Mouse (Mus musculus) layer of hippocampus, adult 9-11 months (tissue): Measurements from ENCODE around the gene Il10ra.

Source experiments
- DNase-seq: peaks from one replicate; pipeline ENCODE4 v3.0.0; 2022

Il10ra gene

GRCm38 (mm10) chr9:45255967-45256366, 13.0 kb downstream of the Il10ra start:
- no peak for DNase-seq

GRCm38 (mm10) chr9:45255431-45255830, 13.5 kb downstream of the Il10ra start:
- DNase-seq = no peak

GRCm38 (mm10) chr9:45254605-45255004, 14.3 kb downstream of the Il10ra start:
- DNase-seq = no peak

- no peak for DNase-seq
Measured at GRCm38 (mm10) chr9:45254021-45254420, 14.9 kb downstream of the Il10ra start.

GRCm38 (mm10) chr9:45252395-45252794, 16.6 kb downstream of the Il10ra start:
- DNase-seq = no peak

GRCm38 (mm10) chr9:45251990-45252389, 17.0 kb downstream of the Il10ra start:
- DNase-seq = no peak

GRCm38 (mm10) chr9:45251281-45251680, 17.7 kb downstream of the Il10ra start:
- DNase-seq = no peak

GRCm38 (mm10) chr9:45250306-45250705, 18.6 kb downstream of the Il10ra start:
- no peak for DNase-seq

GRCm38 (mm10) chr9:45247536-45247935, 21.4 kb downstream of the Il10ra start:
- DNase-seq = peak; percentile 45

GRCm38 (mm10) chr9:45246060-45246459, 22.9 kb downstream of the Il10ra start:
- DNase-seq = peak; percentile 75

GRCm38 (mm10) chr9:45245432-45245831, 23.5 kb downstream of the Il10ra start:
- no peak for DNase-seq

- DNase-seq = no peak
Measured at GRCm38 (mm10) chr9:45241397-45241796, 27.6 kb downstream of the Il10ra start.

GRCm38 (mm10) chr9:45236744-45237143, 32.2 kb downstream of the Il10ra start:
- no peak for DNase-seq

GRCm38 (mm10) chr9:45235668-45236227, 33.2 kb downstream of the Il10ra start:
- no peak for DNase-seq

- no peak for DNase-seq
Measured at GRCm38 (mm10) chr9:45229359-45229758, 39.6 kb downstream of the Il10ra start.

- DNase-seq = peak; percentile 80
Measured at GRCm38 (mm10) chr9:45221567-45221966, 47.4 kb downstream of the Il10ra start.

- no peak for DNase-seq
Measured at GRCm38 (mm10) chr9:45219644-45220043, 49.3 kb downstream of the Il10ra start.

- DNase-seq = no peak
Measured at GRCm38 (mm10) chr9:45215526-45216179, 53.3 kb downstream of the Il10ra start.

- no peak for DNase-seq
Measured at GRCm38 (mm10) chr9:45212001-45212400, 56.9 kb downstream of the Il10ra start.

GRCm38 (mm10) chr9:45207015-45207743, 61.8 kb downstream of the Il10ra start:
- DNase-seq = no peak

GRCm38 (mm10) chr9:45206121-45206520, 62.8 kb downstream of the Il10ra start:
- no peak for DNase-seq

GRCm38 (mm10) chr9:45205143-45205542, 63.8 kb downstream of the Il10ra start:
- DNase-seq = no peak
